Mouse (Mus musculus) olfactory bulb, adult 2 months (tissue): ENCODE data around the gene Siglecf. TPM values are rescaled to one million over a fixed set of nuclear protein-coding genes. Genes with fewer than 3 reads are reported as not detected.

Experiments
- H3K27ac ChIP-seq: fragments of 200-500 bp; 2 replicates; pipeline ENCODE4 v1.5.1; 2012; ENCODE audit warnings: low read depth, low read length; ENCODE audit not compliant: insufficient read depth
- H3K4me1 ChIP-seq: fragments of 200-500 bp; 2 replicates; pipeline ENCODE4 v1.6.1; 2012; ENCODE audit warnings: low read length; ENCODE audit not compliant: control insufficient read depth, insufficient read depth
- H3K4me3 ChIP-seq: fragments of 200-500 bp; 2 replicates; pipeline ENCODE4 v1.5.1; 2012; ENCODE audit warnings: mild to moderate bottlenecking, low read depth, low read length, moderate library complexity; ENCODE audit not compliant: insufficient read depth
- CTCF ChIP-seq: fragments of 200-500 bp; IDR thresholded peaks from 2 replicates; pipeline ENCODE4 v1.5.1; 2012; ENCODE audit warnings: low read depth, mild to moderate bottlenecking, low read length, moderate library complexity; ENCODE audit not compliant: insufficient read depth
- POLR2A ChIP-seq: fragments of 200-500 bp; IDR thresholded peaks from 2 replicates; pipeline ENCODE4 v1.6.1; 2012; ENCODE audit warnings: mild to moderate bottlenecking, low read depth, low read length, moderate library complexity; ENCODE audit not compliant: insufficient read depth
- WGBS: fragments of 180-500 bp; shearing (Covaris S2); methylation state at CpG from one replicate; pipeline ENCODE4 v1.1.7; 2018; 5-methylcytosine and 5-hydroxymethylcytosine counted together
- polyA plus RNA-seq: library from polyadenylated mRNA; stranded (reverse); fragments of >200 nt; gene quantifications from 2 replicates; pipeline ENCODE4 v1.2.4, GENCODE M21; 2012; ENCODE audit warnings: low replicate concordance; ENCODE audit not compliant: missing spikeins, insufficient read depth, insufficient read length

Siglecf gene
- polyA plus RNA-seq, 1 experiment, result not detected

DNA sequence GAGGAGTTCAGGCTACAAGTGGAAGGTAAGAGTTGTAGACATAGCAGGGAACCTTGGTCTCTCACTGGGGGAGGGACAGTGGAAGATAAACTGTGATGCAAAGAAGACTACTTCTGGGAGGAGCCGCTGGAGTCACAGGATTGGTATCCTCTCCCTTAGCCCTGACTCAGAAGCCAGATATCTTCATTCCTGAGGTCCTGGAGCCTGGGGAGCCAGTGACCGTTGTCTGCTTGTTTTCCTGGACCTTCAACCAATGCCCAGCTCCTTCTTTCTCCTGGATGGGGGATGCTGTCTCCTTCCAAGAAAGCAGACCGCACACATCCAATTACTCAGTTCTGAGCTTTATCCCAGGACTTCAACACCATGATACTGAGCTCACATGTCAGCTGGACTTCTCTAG is 57.9 kb downstream of the Siglecf start:
- 84% methylated on average over 3 of the region's 3 CpGs for WGBS
- H3K4me1 ChIP-seq, result no peaks in the 10 kb centered on the region
- TF ChIP-seq CTCF (no peak), POLR2A (no peak)
- H3K4me3 ChIP-seq, result no peak overlapping the region
- H3K27ac ChIP-seq, result no peak overlapping the region

Other genes starting within 250 kb of the Siglecf start
- not detected in 2 replicates for gene Zfp936, start 237.1 kb upstream of the Siglecf start, polyA plus RNA-seq
- gene Zfp715, start 38.0 kb upstream of the Siglecf start, polyA plus RNA-seq, result not detected in 2 replicates
- not detected in 2 replicates for gene Siglecg, start 56.9 kb downstream of the Siglecf start, polyA plus RNA-seq
- gene Lim2, start 76.3 kb downstream of the Siglecf start, polyA plus RNA-seq, result not detected in 2 replicates
- gene Nkg7, start 85.7 kb downstream of the Siglecf start, polyA plus RNA-seq, result not detected in 2 replicates
- not detected in 2 replicates for gene Cldnd2, start 89.4 kb downstream of the Siglecf start, polyA plus RNA-seq
- gene Etfb, start 92.7 kb downstream of the Siglecf start, polyA plus RNA-seq, result not detected in 2 replicates
- not detected in 2 replicates for gene Gm45233, start 92.8 kb downstream of the Siglecf start, polyA plus RNA-seq
- gene Vsig10l, start 111.8 kb downstream of the Siglecf start, polyA plus RNA-seq, result not detected in 2 replicates
- not detected in 2 replicates for gene Iglon5, start 138.7 kb downstream of the Siglecf start, polyA plus RNA-seq
- gene 4931406B18Rik, start 154.6 kb downstream of the Siglecf start, polyA plus RNA-seq, result not detected in 2 replicates
- gene Cd33, start 193.1 kb downstream of the Siglecf start, polyA plus RNA-seq, result not detected in 2 replicates
- gene Zfp658, start 210.9 kb downstream of the Siglecf start, polyA plus RNA-seq, result not detected in 2 replicates
- gene Zfp719, start 228.3 kb downstream of the Siglecf start, polyA plus RNA-seq, result not detected in 2 replicates